Mouse (Mus musculus) heart, postnatal 10 days (tissue): ENCODE data around the gene Ttc19. TPM values are rescaled to one million over a fixed set of nuclear protein-coding genes. Genes with fewer than 3 reads are reported as not detected.

Source experiments
- total RNA-seq, 2 experiments: library from RNA; stranded (reverse); gene quantifications; 2 replicates each; pipeline ENCODE4 v1.2.3; 2021

The Ttc19 gene
- total RNA-seq, 2 experiments from 2014 or later: 35.9 to 39.5 TPM

Other genes starting within 250 kb of the Ttc19 start
- gene Adora2b, start 32.5 kb upstream of the Ttc19 start, total RNA-seq: 1 to 10 TPM in 1 of 2 experiments, under 1 TPM in 1; 0.91 to 1.4 TPM
- 10 to 100 TPM; 14.8 to 15.3 TPM for gene Zswim7, start 98 bp upstream of the Ttc19 start, total RNA-seq
- gene Pigl, start 177.0 kb downstream of the Ttc19 start, total RNA-seq: 1 to 10 TPM; 2.7 to 3.6 TPM
- gene Ncor1, start 177.1 kb downstream of the Ttc19 start, total RNA-seq: 100 to 1,000 TPM; 137 to 148 TPM